Mouse (Mus musculus) monocyte, adult 5-6 weeks (primary cell): Measurements from ENCODE around the gene Eva1b. TPM values are rescaled to one million over a fixed set of nuclear protein-coding genes. Genes with fewer than 3 reads are reported as not detected.
"Not testable (repeated sequence)": the region's sequence is repeated elsewhere in the genome, so short reads cannot be mapped to it uniquely, and the experiment has no call there.

ENCODE experiments used
- ATAC-seq: fragments of 153-309, 156-312 bp; replicated peaks from 2 replicates; pipeline ENCODE4 v1.8.0; 2017; ENCODE audit warnings: mild to moderate bottlenecking; ENCODE audit not compliant: low TSS enrichment, insufficient number of reproducible peaks, severe bottlenecking, poor library complexity, low FRiP score
- total RNA-seq: library from RNA; stranded (forward); fragments of 200-1000, 200-491, 200-594 nt; gene quantifications from 3 replicates; pipeline ENCODE4 v1.2.3, GENCODE M21; 2017

The Eva1b gene
- total RNA-seq, 1 experiment from 2014 or later, result 1.2 TPM

- not testable (repeated sequence) for ATAC-seq
Measured at GRCm38 (mm10) chr4:126175980-126176379, 28.4 kb downstream of the Eva1b start.

GRCm38 (mm10) chr4:126181170-126181957 is 33.8 kb downstream of the Eva1b start:
- peak; percentile 76; the same call in 1 of the 2 replicates for ATAC-seq

- ATAC-seq, result no peak
Measured at GRCm38 (mm10) chr4:126183034-126183433, 35.5 kb downstream of the Eva1b start.

GRCm38 (mm10) chr4:126187096-126187495 is 39.6 kb downstream of the Eva1b start:
- no peak for ATAC-seq

GRCm38 (mm10) chr4:126190636-126191035 is 43.1 kb downstream of the Eva1b start:
- no peak for ATAC-seq

- no peak for ATAC-seq
Measured at GRCm38 (mm10) chr4:126194216-126194615, 46.7 kb downstream of the Eva1b start.

- no peak for ATAC-seq
Measured at GRCm38 (mm10) chr4:126194916-126195315, 47.4 kb downstream of the Eva1b start.

- ATAC-seq, result 0 out of 2 replicates have a peak, but pooled peaks have one; percentile 15
Measured at GRCm38 (mm10) chr4:126197485-126197884, 49.9 kb downstream of the Eva1b start.

Other genes with a start within 250 kb of the Eva1b start
- gene Csf3r, start 123.2 kb upstream of the Eva1b start, total RNA-seq, result 57.1 to 78.5 TPM (median 70.8 TPM) in 3 replicates
- 20.1 to 47.3 TPM (median 29.8 TPM) in 3 replicates for gene Mrps15, start 100.8 kb upstream of the Eva1b start, total RNA-seq
- gene Oscp1, start 89.2 kb upstream of the Eva1b start, total RNA-seq, result 0.10 to 0.21 TPM (median 0.19 TPM) in 3 replicates
- 14.4 to 20.7 TPM (median 16.1 TPM) in 3 replicates for gene Lsm10, start 51.1 kb upstream of the Eva1b start, total RNA-seq
- gene Stk40, start 43.8 kb upstream of the Eva1b start, total RNA-seq, result 37.1 to 68.5 TPM (median 61.2 TPM) in 3 replicates
- 0.19 to 1.3 TPM in 2 of 3 replicates, not detected in the other for gene Sh3d21, start 15.7 kb downstream of the Eva1b start, total RNA-seq
- 431 to 662 TPM (median 493 TPM) in 3 replicates for gene Thrap3, start 55.0 kb downstream of the Eva1b start, total RNA-seq
- 103 to 151 TPM (median 107 TPM) in 3 replicates for gene Map7d1, start 108.6 kb downstream of the Eva1b start, total RNA-seq
- 46.3 to 53.6 TPM (median 51.4 TPM) in 3 replicates for gene Trappc3, start 114.6 kb downstream of the Eva1b start, total RNA-seq
- gene Col8a2, start 139.0 kb downstream of the Eva1b start, total RNA-seq, result 1.5 to 3.7 TPM (median 1.8 TPM) in 3 replicates
- gene Adprhl2, start 174.0 kb downstream of the Eva1b start, total RNA-seq, result 15.0 to 25.8 TPM (median 21.0 TPM) in 3 replicates
- gene Tekt2, start 177.9 kb downstream of the Eva1b start, total RNA-seq, result not detected in 3 replicates